Mouse (Mus musculus): ENCODE results near the gene Lgi4. TPM values are rescaled to one million over a fixed set of nuclear protein-coding genes. Genes with fewer than 3 reads are reported as not detected.

Lgi4 gene
- polyA plus RNA-seq, 1 experiment from 2014 or later, result 0.35 TPM

GRCm38 (mm10) chr7:31049846-31050281 lies 9.3 kb upstream of the Lgi4 start:
- Histone ChIP-seq H3K36me3 (ENCODE audit: control insufficient read depth, insufficient read depth, low read length) (no peaks in the 10 kb centered on the region), H3K9ac (ENCODE audit: low read depth, low read length) (peak overlapping the region; percentile 67), H3K4me1 (ENCODE audit: control insufficient read depth, insufficient read depth, low read length) (peaks cover 40% of the 10 kb centered on the region), H3K4me2 (ENCODE audit: low read length) (peak overlapping the region; percentile 65), H3K4me3 (ENCODE audit: low read depth, low read length) (peak overlapping the region; percentile 53), H3K9me3 (replicated peaks; ENCODE audit: control insufficient read depth, low read length, poor library complexity, severe bottlenecking) (no peaks in the 10 kb centered on the region), H3K27ac (ENCODE audit: low read length) (peak overlapping the region; percentile 70), H3K27me3 (ENCODE audit: control insufficient read depth, insufficient read depth, low read depth, low read length) (peaks cover 29% of the 10 kb centered on the region)
- WGBS, result 1% methylated on average over 11 of the region's 15 CpGs
- peak; percentile 50 for ATAC-seq

GRCm38 (mm10) chr7:31050487-31050886 lies 8.7 kb upstream of the Lgi4 start:
- WGBS, result 4% methylated on average over 6 of the region's 6 CpGs
- Histone ChIP-seq H3K4me3 (ENCODE audit: low read depth, low read length) (peak overlapping the region; percentile 53), H3K4me1 (ENCODE audit: control insufficient read depth, insufficient read depth, low read length) (peaks cover 40% of the 10 kb centered on the region), H3K36me3 (ENCODE audit: control insufficient read depth, insufficient read depth, low read length) (no peaks in the 10 kb centered on the region), H3K27ac (ENCODE audit: low read length) (peak overlapping the region; percentile 70; the same call in 1 of the 2 replicates), H3K9me3 (replicated peaks; ENCODE audit: control insufficient read depth, low read length, poor library complexity, severe bottlenecking) (no peaks in the 10 kb centered on the region), H3K9ac (ENCODE audit: low read depth, low read length) (peak overlapping the region; percentile 67), H3K27me3 (ENCODE audit: control insufficient read depth, insufficient read depth, low read depth, low read length) (peaks cover 23% of the 10 kb centered on the region), H3K4me2 (ENCODE audit: low read length) (peak overlapping the region; percentile 65)
- ATAC-seq, result peak; percentile 20

GRCm38 (mm10) chr7:31050921-31051320 lies 8.2 kb upstream of the Lgi4 start:
- no peaks in the 10 kb centered on the region for H3K9me3 ChIP-seq (replicated peaks; ENCODE audit: control insufficient read depth, low read length, poor library complexity, severe bottlenecking)
- peaks cover 40% of the 10 kb centered on the region for H3K4me1 ChIP-seq (ENCODE audit: control insufficient read depth, insufficient read depth, low read length)
- H3K27ac ChIP-seq (ENCODE audit: low read length), result peak overlapping the region; percentile 70; the same call in 1 of the 2 replicates

GRCm38 (mm10) chr7:31051321-31052021 lies 7.7 kb upstream of the Lgi4 start, which contains the start of gene Fxyd7:
TSS of gene Fxyd7 (minus strand) at chr7:31051467.
- ATAC-seq, result peak; percentile 29
- 0% methylated on average over 20 of the region's 28 CpGs for WGBS
- peak within 1 kb of the TSS; percentile 65 for H3K4me2 ChIP-seq (ENCODE audit: low read length)
- H3K27me3 ChIP-seq (ENCODE audit: control insufficient read depth, insufficient read depth, low read depth, low read length), result peaks cover 23% of the 10 kb centered on the region
- H3K4me1 ChIP-seq (ENCODE audit: control insufficient read depth, insufficient read depth, low read length), result peaks cover 40% of the 10 kb centered on the region
- H3K27ac ChIP-seq (ENCODE audit: low read length), result peak within 1 kb of the TSS; percentile 70; the same call in 1 of the 2 replicates
- no peaks in the 10 kb centered on the region for H3K36me3 ChIP-seq (ENCODE audit: control insufficient read depth, insufficient read depth, low read length)
- peak within 1 kb of the TSS; percentile 53 for H3K4me3 ChIP-seq (ENCODE audit: low read depth, low read length)
- no peaks in the 10 kb centered on the region for H3K9me3 ChIP-seq (replicated peaks; ENCODE audit: control insufficient read depth, low read length, poor library complexity, severe bottlenecking)
- H3K9ac ChIP-seq (ENCODE audit: low read depth, low read length), result peak within 1 kb of the TSS; percentile 67

More at GRCm38 (mm10) chr7:31050921-31051320, 8.2 kb upstream of the Lgi4 start:
- Histone ChIP-seq H3K27me3 (ENCODE audit: control insufficient read depth, insufficient read depth, low read depth, low read length) (peaks cover 23% of the 10 kb centered on the region), H3K9ac (ENCODE audit: low read depth, low read length) (peak overlapping the region; percentile 67), H3K36me3 (ENCODE audit: control insufficient read depth, insufficient read depth, low read length) (no peaks in the 10 kb centered on the region), H3K4me2 (ENCODE audit: low read length) (peak overlapping the region; percentile 65), H3K4me3 (ENCODE audit: low read depth, low read length) (peak overlapping the region; percentile 53)
- WGBS, result under 1% methylated on average over 9 of the region's 9 CpGs
- ATAC-seq, result peak; percentile 39

GRCm38 (mm10) chr7:31052251-31052635 lies 6.9 kb upstream of the Lgi4 start:
- Histone ChIP-seq H3K27me3 (ENCODE audit: control insufficient read depth, insufficient read depth, low read depth, low read length) (peaks cover 23% of the 10 kb centered on the region), H3K36me3 (ENCODE audit: control insufficient read depth, insufficient read depth, low read length) (no peaks in the 10 kb centered on the region), H3K9ac (ENCODE audit: low read depth, low read length) (no peak overlapping the region), H3K4me1 (ENCODE audit: control insufficient read depth, insufficient read depth, low read length) (peaks cover 40% of the 10 kb centered on the region), H3K4me3 (ENCODE audit: low read depth, low read length) (peak overlapping the region; percentile 21), H3K27ac (ENCODE audit: low read length) (no peak overlapping the region), H3K4me2 (ENCODE audit: low read length) (peak overlapping the region; percentile 65), H3K9me3 (replicated peaks; ENCODE audit: control insufficient read depth, low read length, poor library complexity, severe bottlenecking) (no peaks in the 10 kb centered on the region)
- no peak for ATAC-seq
- 2% methylated on average over 22 of the region's 22 CpGs for WGBS

- no peaks in the 10 kb centered on the region for H3K36me3 ChIP-seq (ENCODE audit: control insufficient read depth, insufficient read depth, low read length)
- peaks cover 23% of the 10 kb centered on the region for H3K27me3 ChIP-seq (ENCODE audit: control insufficient read depth, insufficient read depth, low read depth, low read length)
- peaks cover 40% of the 10 kb centered on the region for H3K4me1 ChIP-seq (ENCODE audit: control insufficient read depth, insufficient read depth, low read length)
- ATAC-seq, result no peak; the same call in 1 of the 2 replicates
- H3K27ac ChIP-seq (ENCODE audit: low read length), result no peak overlapping the region
- under 1% methylated on average over 34 of the region's 34 CpGs for WGBS
- no peaks in the 10 kb centered on the region for H3K9me3 ChIP-seq (replicated peaks; ENCODE audit: control insufficient read depth, low read length, poor library complexity, severe bottlenecking)
- H3K4me3 ChIP-seq (ENCODE audit: low read depth, low read length), result peak overlapping the region; percentile 21
- peak overlapping the region; percentile 65 for H3K4me2 ChIP-seq (ENCODE audit: low read length)
- 0 out of 2 replicates have a peak overlapping the region, but pooled peaks have one; percentile 7 for H3K9ac ChIP-seq (ENCODE audit: low read depth, low read length)
Measured at GRCm38 (mm10) chr7:31052636-31053434, 6.3 kb upstream of the Lgi4 start.

- peaks cover 37% of the 10 kb centered on the region for H3K4me1 ChIP-seq (ENCODE audit: control insufficient read depth, insufficient read depth, low read length)
- no peak overlapping the region for H3K27ac ChIP-seq (ENCODE audit: low read length)
- H3K36me3 ChIP-seq (ENCODE audit: control insufficient read depth, insufficient read depth, low read length), result no peaks in the 10 kb centered on the region
- WGBS, result 37% methylated on average over 10 of the region's 10 CpGs
- no peak overlapping the region for H3K4me2 ChIP-seq (ENCODE audit: low read length)
- peaks cover 23% of the 10 kb centered on the region for H3K27me3 ChIP-seq (ENCODE audit: control insufficient read depth, insufficient read depth, low read depth, low read length)
- H3K9me3 ChIP-seq (replicated peaks; ENCODE audit: control insufficient read depth, low read length, poor library complexity, severe bottlenecking), result no peaks in the 10 kb centered on the region
- no peak overlapping the region for H3K4me3 ChIP-seq (ENCODE audit: low read depth, low read length)
- H3K9ac ChIP-seq (ENCODE audit: low read depth, low read length), result no peak overlapping the region
- no peak for ATAC-seq
Measured at GRCm38 (mm10) chr7:31053882-31054447, 5.2 kb upstream of the Lgi4 start.

GRCm38 (mm10) chr7:31054661-31055320 lies 4.4 kb upstream of the Lgi4 start:
- ATAC-seq, result no peak
- WGBS, result 36% methylated on average over 11 of the region's 11 CpGs
- Histone ChIP-seq H3K9me3 (replicated peaks; ENCODE audit: control insufficient read depth, low read length, poor library complexity, severe bottlenecking) (no peaks in the 10 kb centered on the region), H3K27ac (ENCODE audit: low read length) (no peak overlapping the region), H3K36me3 (ENCODE audit: control insufficient read depth, insufficient read depth, low read length) (no peaks in the 10 kb centered on the region), H3K9ac (ENCODE audit: low read depth, low read length) (no peak overlapping the region), H3K4me1 (ENCODE audit: control insufficient read depth, insufficient read depth, low read length) (peaks cover 29% of the 10 kb centered on the region), H3K4me3 (ENCODE audit: low read depth, low read length) (no peak overlapping the region), H3K27me3 (ENCODE audit: control insufficient read depth, insufficient read depth, low read depth, low read length) (peaks cover 23% of the 10 kb centered on the region), H3K4me2 (ENCODE audit: low read length) (no peak overlapping the region)

Data from midbrain, embryonic 16.5 days (tissue).